24 mouse cellular contexts compared by ENCODE assay signal in the genomic region with DNA sequence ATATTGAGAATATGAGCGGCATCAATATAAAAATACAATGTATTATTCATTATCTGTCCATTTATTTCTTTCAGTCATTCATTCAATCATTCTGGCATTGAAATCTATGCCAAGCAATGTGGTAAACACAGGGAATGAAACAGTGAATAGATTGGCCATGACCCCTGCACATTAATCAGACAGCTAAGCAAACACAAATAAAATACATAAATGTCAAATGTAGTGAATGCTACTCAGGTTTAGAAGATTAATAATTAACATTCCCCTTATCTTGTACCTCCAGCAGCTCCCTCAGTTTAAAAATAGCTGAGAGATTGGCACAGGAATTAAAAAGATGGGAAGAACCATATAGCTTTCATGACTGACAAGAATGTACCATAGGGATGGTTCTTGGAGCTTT.
DNase-seq lines count a peak whose midpoint lies in the region; ATAC-seq and TF ChIP-seq lines count a peak whose summit lies in the region.
"Had no signal": no experiment of that assay in that cellular context is flagged by ENCODE, and none has a peak within 500 bp of the region (broad histone marks: within the 10 kb centered on the region; RNA-seq: fewer than 3 reads in every experiment).

No protein-coding gene starts in this region.

- no peak overlapping the region for H3K4me3 ChIP-seq in intestine, embryonic 14.5 days (ENCODE audit: low read depth, low read length)
- H3K4me3 ChIP-seq in intestine, postnatal 0 days (ENCODE audit: low read depth, low read length) = no peak overlapping the region
- H3K4me3 ChIP-seq in intestine, embryonic 15.5 days (replicated peaks) = no peak overlapping the region
- no peak overlapping the region for H3K4me3 ChIP-seq in intestine, embryonic 16.5 days (ENCODE audit: low read length)
- H3K4me3 ChIP-seq in stomach, embryonic 16.5 days (replicated peaks; ENCODE audit: low read length) = no peak overlapping the region
- H3K4me3 ChIP-seq: embryonic facial prominence, embryonic 13.5 days; embryonic facial prominence, embryonic 15.5 days; erythroblast, embryonic 14.5 days; forebrain, embryonic 10.5 days; forebrain, embryonic 12.5 days had no signal

- no peaks in the 10 kb centered on the region for H3K4me1 ChIP-seq in intestine, embryonic 14.5 days (replicated peaks; ENCODE audit: control insufficient read depth, insufficient read depth, low read length)
- no peaks in the 10 kb centered on the region for H3K4me1 ChIP-seq in intestine, postnatal 0 days (replicated peaks; ENCODE audit: control insufficient read depth, insufficient read depth, low read length)
- no peaks in the 10 kb centered on the region for H3K4me1 ChIP-seq in intestine, embryonic 15.5 days (replicated peaks)
- H3K4me1 ChIP-seq in intestine, embryonic 16.5 days (ENCODE audit: control insufficient read depth, insufficient read depth, low read length) = no peaks in the 10 kb centered on the region
- H3K4me1 ChIP-seq in stomach, embryonic 16.5 days (ENCODE audit: control insufficient read depth, insufficient read depth, low read length) = 0 out of 2 replicates have a peak, but pooled peaks cover 7% of the 10 kb centered on the region
- H3K4me1 ChIP-seq: embryonic facial prominence, embryonic 13.5 days; embryonic facial prominence, embryonic 15.5 days; forebrain, embryonic 10.5 days; forebrain, embryonic 12.5 days had no signal

- TF ChIP-seq CTCF in intestine, postnatal 0 days (IDR thresholded peaks at IDR 0.05; ENCODE audit: low read depth) = no peak

- no peaks in the 10 kb centered on the region for H3K36me3 ChIP-seq in intestine, embryonic 14.5 days (ENCODE audit: control insufficient read depth, insufficient read depth, low read length)
- no peaks in the 10 kb centered on the region for H3K36me3 ChIP-seq in intestine, postnatal 0 days (ENCODE audit: control insufficient read depth, insufficient read depth)
- H3K36me3 ChIP-seq in intestine, embryonic 15.5 days = no peaks in the 10 kb centered on the region
- H3K36me3 ChIP-seq in intestine, embryonic 16.5 days (ENCODE audit: control insufficient read depth, insufficient read depth, low read length) = no peaks in the 10 kb centered on the region
- no peaks in the 10 kb centered on the region for H3K36me3 ChIP-seq in stomach, embryonic 16.5 days (ENCODE audit: control insufficient read depth, insufficient read depth, low read length)
- H3K36me3 ChIP-seq: embryonic facial prominence, embryonic 13.5 days; embryonic facial prominence, embryonic 15.5 days; forebrain, embryonic 10.5 days; forebrain, embryonic 12.5 days had no signal

- ATAC-seq in intestine, embryonic 14.5 days (replicated peaks; ENCODE audit: low FRiP score, low TSS enrichment, low read depth) = 0 out of 2 replicates have a peak, but pooled peaks have one; percentile 23
- no peak for ATAC-seq in intestine, postnatal 0 days
- ATAC-seq in intestine, embryonic 15.5 days = peak; percentile 75
- peak; percentile 77 for ATAC-seq in intestine, embryonic 16.5 days
- ATAC-seq in stomach, embryonic 16.5 days (ENCODE audit: insufficient read depth, low FRiP score) = peak; percentile 51; the same call in 1 of the 2 replicates
- no peak for ATAC-seq in megakaryocyte, adult 5-6 weeks (ENCODE audit: poor library complexity, severe bottlenecking)
- ATAC-seq: activated CD4-positive, CD25-positive, alpha-beta regulatory T cell, adult 4 months; forebrain, embryonic 14.5 days; forebrain, embryonic 16.5 days had no signal

- H3K27ac ChIP-seq in intestine, embryonic 14.5 days (ENCODE audit: low read depth) = no peak overlapping the region
- no peak overlapping the region for H3K27ac ChIP-seq in intestine, postnatal 0 days (ENCODE audit: low read depth, low read length)
- no peak overlapping the region for H3K27ac ChIP-seq in intestine, embryonic 15.5 days
- H3K27ac ChIP-seq in intestine, embryonic 16.5 days (ENCODE audit: low read length) = no peak overlapping the region
- H3K27ac ChIP-seq in stomach, embryonic 16.5 days (ENCODE audit: low read length) = no peak overlapping the region
- H3K27ac ChIP-seq: embryonic facial prominence, embryonic 13.5 days; embryonic facial prominence, embryonic 15.5 days; forebrain, embryonic 10.5 days; forebrain, embryonic 12.5 days had no signal

- no peak overlapping the region for H3K4me2 ChIP-seq in intestine, embryonic 14.5 days (ENCODE audit: low read length)
- H3K4me2 ChIP-seq in intestine, postnatal 0 days (replicated peaks; ENCODE audit: low read depth) = no peak overlapping the region
- H3K4me2 ChIP-seq in intestine, embryonic 15.5 days (replicated peaks) = no peak overlapping the region
- H3K4me2 ChIP-seq in intestine, embryonic 16.5 days (ENCODE audit: low read depth, low read length) = no peak overlapping the region
- H3K4me2 ChIP-seq in stomach, embryonic 16.5 days (ENCODE audit: low read depth, low read length) = no peak overlapping the region
- H3K4me2 ChIP-seq: embryonic facial prominence, embryonic 13.5 days; embryonic facial prominence, embryonic 15.5 days; forebrain, embryonic 12.5 days had no signal

- H3K9me3 ChIP-seq in intestine, embryonic 14.5 days (ENCODE audit: control insufficient read depth, low read length) = no peaks in the 10 kb centered on the region
- no peaks in the 10 kb centered on the region for H3K9me3 ChIP-seq in intestine, postnatal 0 days (ENCODE audit: control insufficient read depth)
- no peaks in the 10 kb centered on the region for H3K9me3 ChIP-seq in intestine, embryonic 15.5 days
- no peaks in the 10 kb centered on the region for H3K9me3 ChIP-seq in intestine, embryonic 16.5 days (ENCODE audit: control insufficient read depth, low read length)
- H3K9me3 ChIP-seq in stomach, embryonic 16.5 days (replicated peaks; ENCODE audit: control insufficient read depth, low read length) = no peaks in the 10 kb centered on the region
- H3K9me3 ChIP-seq: embryonic facial prominence, embryonic 13.5 days; embryonic facial prominence, embryonic 15.5 days; forebrain, embryonic 10.5 days; forebrain, embryonic 12.5 days had no signal

- no peak overlapping the region for H3K9ac ChIP-seq in intestine, embryonic 14.5 days (ENCODE audit: low read length)
- no peak overlapping the region for H3K9ac ChIP-seq in intestine, postnatal 0 days (ENCODE audit: low read depth, low read length)
- H3K9ac ChIP-seq in intestine, embryonic 15.5 days = no peak overlapping the region
- no peak overlapping the region for H3K9ac ChIP-seq in intestine, embryonic 16.5 days (ENCODE audit: low read depth, low read length)
- no peak overlapping the region for H3K9ac ChIP-seq in stomach, embryonic 16.5 days (ENCODE audit: low read length)
- H3K9ac ChIP-seq: embryonic facial prominence, embryonic 13.5 days; embryonic facial prominence, embryonic 15.5 days; forebrain, embryonic 12.5 days had no signal

- 93% methylated on average over 1 of the region's 1 CpGs for WGBS in intestine, embryonic 14.5 days
- 73% methylated on average over 1 of the region's 1 CpGs for WGBS in intestine, postnatal 0 days
- 84% methylated on average over 1 of the region's 1 CpGs for WGBS in intestine, embryonic 15.5 days
- 82% methylated on average over 1 of the region's 1 CpGs for WGBS in intestine, embryonic 16.5 days
- WGBS in stomach, embryonic 16.5 days = 68% methylated on average over 1 of the region's 1 CpGs

- H3K27me3 ChIP-seq in intestine, embryonic 14.5 days (replicated peaks; ENCODE audit: control insufficient read depth, insufficient read depth, low read length) = no peaks in the 10 kb centered on the region
- H3K27me3 ChIP-seq in intestine, postnatal 0 days (replicated peaks; ENCODE audit: control insufficient read depth, insufficient read depth, low read length) = no peaks in the 10 kb centered on the region
- no peaks in the 10 kb centered on the region for H3K27me3 ChIP-seq in intestine, embryonic 15.5 days (replicated peaks)
- no peaks in the 10 kb centered on the region for H3K27me3 ChIP-seq in intestine, embryonic 16.5 days (replicated peaks; ENCODE audit: control insufficient read depth, insufficient read depth, low read length)
- no peaks in the 10 kb centered on the region for H3K27me3 ChIP-seq in stomach, embryonic 16.5 days (ENCODE audit: control insufficient read depth, insufficient read depth, low read length)
- H3K27me3 ChIP-seq: embryonic facial prominence, embryonic 13.5 days; embryonic facial prominence, embryonic 15.5 days; forebrain, embryonic 12.5 days had no signal

- no peak for DNase-seq in intestine, embryonic 14.5 days (ENCODE audit: low spot score)
- no peak for DNase-seq in T-cell, adult 2 months (ENCODE audit: low spot score)
- no peak for DNase-seq in spleen, postnatal 14 days (ENCODE audit: low spot score in 2 of 2)
- DNase-seq: adrenal gland, postnatal 14 days; adrenal gland, postnatal 36 days; cerebellum, adult 18-20 months; cerebellum, adult 8-10 months; cerebellum, adult 9-11 months; cerebellum, postnatal 14 days; cerebellum, postnatal 36 days; embryo, embryonic 11 days had no signal

Comparison
In these comparisons a context has a peak if more than half of its experiments do, and no peak if none do; other contexts are left out.
1. ATAC-seq: peak in intestine, embryonic 14.5 days (single experiment), intestine, embryonic 15.5 days (single experiment), intestine, embryonic 16.5 days (single experiment) and stomach, embryonic 16.5 days (single experiment); none in intestine, postnatal 0 days (single experiment) and megakaryocyte, adult 5-6 weeks (single experiment).